Mouse (Mus musculus): ENCODE measurements around the gene Ggta1. TPM values are rescaled to one million over a fixed set of nuclear protein-coding genes. Genes with fewer than 3 reads are reported as not detected.

Gene Ggta1
- total RNA-seq (2021): 1 to 10 TPM; 9.4 to 9.8 TPM
- long read RNA-seq, experiment 1, partial matches to known transcripts: 3 of 11 reads
- long read RNA-seq, experiment 1, other reads (novel, unspliced or antisense): 4 of 11 reads
- long read RNA-seq, experiment 2, partial matches to known transcripts: 5 of 20 reads
- long read RNA-seq, experiment 2, other reads (novel, unspliced or antisense): 9 of 20 reads

GRCm38 (mm10) chr2:35462791-35463281, at the start of gene Ggta1:
Gene Ggta1 (minus strand): TSS chr2:35463231.
- DNase-seq (ENCODE audit: low spot score in 2 of 2): no peak

- no peak for DNase-seq (ENCODE audit: low spot score in 2 of 2)
These were observed 49.2 kb upstream of the Ggta1 start for GRCm38 (mm10) chr2:35512226-35512625.

GRCm38 (mm10) chr2:35510920-35511319, 47.9 kb upstream of the Ggta1 start:
- no peak for DNase-seq (ENCODE audit: low spot score in 2 of 2)

- DNase-seq (ENCODE audit: low spot score in 2 of 2): no peak
These were observed 46.9 kb upstream of the Ggta1 start for GRCm38 (mm10) chr2:35509888-35510287.

- DNase-seq (ENCODE audit: low spot score in 2 of 2): no peak
These were observed 46.3 kb upstream of the Ggta1 start for GRCm38 (mm10) chr2:35509343-35509667.

GRCm38 (mm10) chr2:35508597-35509342, 45.7 kb upstream of the Ggta1 start:
- no peak for DNase-seq (ENCODE audit: low spot score in 2 of 2)

- DNase-seq (ENCODE audit: low spot score in 2 of 2): no peak
These were observed 44.1 kb upstream of the Ggta1 start for GRCm38 (mm10) chr2:35507191-35507511.

- DNase-seq (ENCODE audit: low spot score in 2 of 2): no peak
These were observed 43.5 kb upstream of the Ggta1 start for GRCm38 (mm10) chr2:35506311-35507190.

- no peak for DNase-seq (ENCODE audit: low spot score in 2 of 2)
These were observed 42.7 kb upstream of the Ggta1 start for GRCm38 (mm10) chr2:35505519-35506286.

GRCm38 (mm10) chr2:35504417-35504776, 41.4 kb upstream of the Ggta1 start:
- DNase-seq (ENCODE audit: low spot score in 2 of 2): no peak

- no peak for DNase-seq (ENCODE audit: low spot score in 2 of 2)
These were observed 40.8 kb upstream of the Ggta1 start for GRCm38 (mm10) chr2:35503723-35504416.

GRCm38 (mm10) chr2:35503021-35503722, 40.1 kb upstream of the Ggta1 start:
- DNase-seq (ENCODE audit: low spot score in 2 of 2): no peak

GRCm38 (mm10) chr2:35502561-35502960, 39.5 kb upstream of the Ggta1 start:
- no peak for DNase-seq (ENCODE audit: low spot score in 2 of 2)

- no peak for DNase-seq (ENCODE audit: low spot score in 2 of 2)
These were observed 36.4 kb upstream of the Ggta1 start for GRCm38 (mm10) chr2:35499474-35499873.

GRCm38 (mm10) chr2:35498961-35499360, 35.9 kb upstream of the Ggta1 start:
- DNase-seq (ENCODE audit: low spot score in 2 of 2): no peak

- DNase-seq (ENCODE audit: low spot score in 2 of 2): no peak
These were observed 34.7 kb upstream of the Ggta1 start for GRCm38 (mm10) chr2:35497662-35498196.

- DNase-seq (ENCODE audit: low spot score in 2 of 2): no peak
These were observed 33.4 kb upstream of the Ggta1 start for GRCm38 (mm10) chr2:35496279-35497013.

GRCm38 (mm10) chr2:35495486-35496278, 32.7 kb upstream of the Ggta1 start:
- DNase-seq (ENCODE audit: low spot score in 2 of 2): no peak
